Mouse (Mus musculus): ENCODE results near the gene Pqbp1.
"Not testable (repeated sequence)": the region's sequence is repeated elsewhere in the genome, so short reads cannot be mapped to it uniquely, and the experiment has no call there.

Pqbp1 gene

GRCm38 (mm10) chrX:7898880-7899874 lies at the start of gene Pqbp1, which contains the start of gene Timm17b:
Gene Pqbp1 (minus strand): TSS chrX:7899269.
Gene Timm17b (plus strand): TSS chrX:7899357.
- DNase-seq, result peak; percentile 95

- peak; percentile 96 for DNase-seq
Measured at GRCm38 (mm10) chrX:7947900-7948492, 48.9 kb upstream of the Pqbp1 start.

- DNase-seq, result no peak
Measured at GRCm38 (mm10) chrX:7947108-7947899, 48.2 kb upstream of the Pqbp1 start, which contains the start of gene Hdac6. Gene Hdac6 (minus strand): TSS chrX:7947889.

GRCm38 (mm10) chrX:7945618-7946017 lies 46.5 kb upstream of the Pqbp1 start:
- no peak for DNase-seq

- DNase-seq, result no peak
Measured at GRCm38 (mm10) chrX:7937667-7938066, 38.6 kb upstream of the Pqbp1 start.

GRCm38 (mm10) chrX:7936874-7937273 lies 37.8 kb upstream of the Pqbp1 start:
- no peak for DNase-seq

GRCm38 (mm10) chrX:7928270-7928790 lies 29.3 kb upstream of the Pqbp1 start, which contains the start of gene Eras:
Gene Eras (minus strand): TSS chrX:7928607.
- no peak for DNase-seq

- no peak for DNase-seq
Measured at GRCm38 (mm10) chrX:7927116-7927515, 28.0 kb upstream of the Pqbp1 start.

GRCm38 (mm10) chrX:7926266-7926665 lies 27.2 kb upstream of the Pqbp1 start:
- DNase-seq, result no peak

GRCm38 (mm10) chrX:7922032-7922431 lies 23.0 kb upstream of the Pqbp1 start:
- DNase-seq, result no peak

- no peak for DNase-seq
Measured at GRCm38 (mm10) chrX:7919601-7920383, 20.7 kb upstream of the Pqbp1 start, which contains the start of gene Pcsk1n. Gene Pcsk1n (plus strand): TSS chrX:7919822.

GRCm38 (mm10) chrX:7917960-7918359 lies 18.9 kb upstream of the Pqbp1 start:
- DNase-seq, result not testable (repeated sequence)

- DNase-seq, result peak; percentile 67
Measured at GRCm38 (mm10) chrX:7915669-7916068, 16.6 kb upstream of the Pqbp1 start.

- DNase-seq, result no peak
Measured at GRCm38 (mm10) chrX:7910473-7910872, 11.4 kb upstream of the Pqbp1 start.

GRCm38 (mm10) chrX:7909242-7909641 lies 10.2 kb upstream of the Pqbp1 start, which contains the start of gene Gm10490:
Gene Gm10490 (plus strand): TSS chrX:7909542.
- not testable (repeated sequence) for DNase-seq

GRCm38 (mm10) chrX:7907735-7908134 lies 8.7 kb upstream of the Pqbp1 start, which contains the start of gene Gm10491:
Gene Gm10491 (minus strand): TSS chrX:7907835.
- DNase-seq, result no peak

- DNase-seq, result no peak
Measured at GRCm38 (mm10) chrX:7904441-7904840, 5.4 kb upstream of the Pqbp1 start.

GRCm38 (mm10) chrX:7898211-7898610 lies 858 bp downstream of the Pqbp1 start:
- no peak for DNase-seq

- DNase-seq, result peak; percentile 95
Measured at GRCm38 (mm10) chrX:7883841-7884567, 15.1 kb downstream of the Pqbp1 start, which contains the start of gene Slc35a2. Gene Slc35a2 (plus strand): TSS chrX:7884028.

- DNase-seq, result peak; percentile 80
Measured at GRCm38 (mm10) chrX:7879819-7880218, 19.2 kb downstream of the Pqbp1 start.

- no peak for DNase-seq
Measured at GRCm38 (mm10) chrX:7878495-7878894, 20.6 kb downstream of the Pqbp1 start.

All from lung, postnatal 36 days (tissue).